ENCODE assay signal across 8 mouse cellular contexts in genomic region chr11:103101866-103102501, GRCm38 (mm10). TPM values are rescaled to one million over a fixed set of nuclear protein-coding genes. Genes with fewer than 3 reads are reported as not detected.
DNase-seq lines count a peak whose midpoint lies in the region; ATAC-seq and TF ChIP-seq lines count a peak whose summit lies in the region.

No protein-coding gene starts in this region.

- no peak for TF ChIP-seq CTCF in cerebellum, adult 2 months (IDR thresholded peaks at IDR 0.05; ENCODE audit: borderline replicate concordance, insufficient read depth, low read depth, low read length)

- H3K4me2 ChIP-seq in hindbrain, embryonic 11.5 days (replicated peaks; ENCODE audit: low read depth, low read length): peak overlapping the region; percentile 84

- H3K4me1 ChIP-seq in cerebellum, adult 2 months (ENCODE audit: control insufficient read depth, insufficient read depth, low read length): peaks cover 22% of the 10 kb centered on the region
- 0 out of 2 replicates have a peak, but pooled peaks cover 2% of the 10 kb centered on the region for H3K4me1 ChIP-seq in hindbrain, embryonic 11.5 days (replicated peaks; ENCODE audit: control insufficient read depth, insufficient read depth, low read length)

- 1% methylated on average over 30 of the region's 30 CpGs for WGBS in cerebellum, adult 2 months
- 4% methylated on average over 30 of the region's 30 CpGs for WGBS in hindbrain, embryonic 11.5 days

- peak overlapping the region; percentile 29; the same call in 1 of the 2 replicates for H3K27ac ChIP-seq in cerebellum, adult 2 months (ENCODE audit: insufficient read depth, low read length)
- no peak overlapping the region for H3K27ac ChIP-seq in hindbrain, embryonic 11.5 days (ENCODE audit: low read depth, low read length)

- H3K27me3 ChIP-seq in cerebellum, adult 2 months (ENCODE audit: control insufficient read depth, insufficient read depth, low read length): no peaks in the 10 kb centered on the region
- H3K27me3 ChIP-seq in hindbrain, embryonic 11.5 days (ENCODE audit: control insufficient read depth, insufficient read depth, low read length): peaks cover 32% of the 10 kb centered on the region

- no peaks in the 10 kb centered on the region for H3K36me3 ChIP-seq in hindbrain, embryonic 11.5 days (ENCODE audit: control insufficient read depth, insufficient read depth, low read length)

- H3K4me3 ChIP-seq in cerebellum, adult 2 months (replicated peaks; ENCODE audit: insufficient read depth, low read depth, low read length): peak overlapping the region; percentile 89
- H3K4me3 ChIP-seq in hindbrain, embryonic 11.5 days (ENCODE audit: low read depth, low read length): peak overlapping the region; percentile 41

- peak; percentile 26; the same call in 1 of the 2 replicates for TF ChIP-seq POLR2A in cerebellum, adult 2 months (IDR thresholded peaks at IDR 0.05; ENCODE audit: borderline replicate concordance, insufficient read depth, low read length)

- no peaks in the 10 kb centered on the region for H3K9me3 ChIP-seq in hindbrain, embryonic 11.5 days (ENCODE audit: control insufficient read depth, low read length)

- DNase-seq in left cerebral cortex, adult 18-20 months (ENCODE audit: low spot score in 2 of 2): peak; percentile 68 to 77
- DNase-seq in left cerebral cortex, adult 11 months (ENCODE audit: low spot score): no peak
- DNase-seq in cerebellum, adult 2 months: peak; percentile 82 to 87
- peak; percentile 73 to 81 for DNase-seq in frontal cortex, adult 2 months (ENCODE audit: extremely low spot score in 1 of 2, low spot score in 1 of 2)
- DNase-seq in hindbrain, embryonic 11.5 days (ENCODE audit: low spot score): peak; percentile 74
- peak; percentile 67 to 68 for DNase-seq in layer of hippocampus, postnatal 25 days (ENCODE audit: extremely low spot score in 1 of 2, low spot score in 1 of 2)
- peak; percentile 69 for DNase-seq in lung, postnatal 25 days (ENCODE audit: low spot score)
- peak; percentile 67 for DNase-seq in right cerebral cortex, postnatal 25 days

- peak overlapping the region; percentile 38; the same call in 1 of the 2 replicates for H3K9ac ChIP-seq in hindbrain, embryonic 11.5 days (ENCODE audit: low read depth, low read length)

- peak; percentile 39; the same call in 1 of the 2 replicates for ATAC-seq in hindbrain, embryonic 11.5 days (ENCODE audit: low FRiP score)

RNA-seq across cellular contexts. Expression of gene Acbd4, which starts 0.5 kb away (rescaled TPM):
- total RNA-seq in left cerebral cortex, adult 18-20 months (2021): 10 to 100 TPM; 85.2 to 90.4 TPM
- 60.4 and 61.5 TPM in 2 replicates for polyA plus RNA-seq in cerebellum, adult 2 months (2012; rRNA removed)
- 38.1 and 44.9 TPM in 2 replicates for polyA plus RNA-seq in frontal cortex, adult 2 months (2012; rRNA removed)
- polyA plus RNA-seq in hindbrain, embryonic 11.5 days (2014; fragmentation: Nextera tagmentation; extraction: Ambion mirVana): 4.9 and 6.2 TPM in 2 replicates
- 10 to 100 TPM; 79.5 to 90.4 TPM for total RNA-seq in layer of hippocampus, postnatal 25 days (2021)

RNA-seq across cellular contexts. Expression of gene Plcd3, which starts 0.5 kb away (rescaled TPM):
- total RNA-seq in left cerebral cortex, adult 18-20 months (2021): 10 to 100 TPM; 20.4 to 21.7 TPM
- 11.8 and 13.1 TPM in 2 replicates for polyA plus RNA-seq in cerebellum, adult 2 months (2012; rRNA removed)
- 12.3 and 13.3 TPM in 2 replicates for polyA plus RNA-seq in frontal cortex, adult 2 months (2012; rRNA removed)
- 1.0 and 1.7 TPM in 2 replicates for polyA plus RNA-seq in hindbrain, embryonic 11.5 days (2014; fragmentation: Nextera tagmentation; extraction: Ambion mirVana)
- 10 to 100 TPM in 1 of 2 experiments, 1 to 10 TPM in 1; 9.1 to 10.2 TPM for total RNA-seq in layer of hippocampus, postnatal 25 days (2021)

RNA-seq across cellular contexts. Expression of gene Hexim1, which starts 14.0 kb away (rescaled TPM):
- 10 to 100 TPM; 42.6 to 52.8 TPM for total RNA-seq in left cerebral cortex, adult 18-20 months (2021)
- polyA plus RNA-seq in cerebellum, adult 2 months (2012; rRNA removed): 25.5 and 28.8 TPM in 2 replicates
- polyA plus RNA-seq in frontal cortex, adult 2 months (2012; rRNA removed): 25.6 and 25.8 TPM in 2 replicates
- polyA plus RNA-seq in hindbrain, embryonic 11.5 days (2014; fragmentation: Nextera tagmentation; extraction: Ambion mirVana): 4.1 and 5.4 TPM in 2 replicates
- 10 to 100 TPM; 52.3 to 53.3 TPM for total RNA-seq in layer of hippocampus, postnatal 25 days (2021)

RNA-seq across cellular contexts. Expression of gene Hexim2, which starts 30.2 kb away (rescaled TPM):
- 10 to 100 TPM; 16.1 to 16.2 TPM for total RNA-seq in left cerebral cortex, adult 18-20 months (2021)
- 20.9 and 23.0 TPM in 2 replicates for polyA plus RNA-seq in cerebellum, adult 2 months (2012; rRNA removed)
- 11.5 and 14.1 TPM in 2 replicates for polyA plus RNA-seq in frontal cortex, adult 2 months (2012; rRNA removed)
- 5.2 and 7.3 TPM in 2 replicates for polyA plus RNA-seq in hindbrain, embryonic 11.5 days (2014; fragmentation: Nextera tagmentation; extraction: Ambion mirVana)
- total RNA-seq in layer of hippocampus, postnatal 25 days (2021): 10 to 100 TPM; 13.2 to 14.7 TPM
